Mouse (Mus musculus) heart, postnatal 0 days (tissue): ENCODE data around the gene Hmgb1. TPM values are rescaled to one million over a fixed set of nuclear protein-coding genes. Genes with fewer than 3 reads are reported as not detected.

Source experiments
- ATAC-seq: fragments of 200-750 bp; cut with Nextera tagmentation; 2 replicates; pipeline ENCODE4 v1.8.0; 2017; ENCODE audit warnings: low read depth, moderate number of reproducible peaks, moderate library complexity; ENCODE audit not compliant: insufficient read depth
- DNase-seq: peaks from one replicate; pipeline ENCODE4 v3.0.0-alpha.2; 2016; ENCODE audit warnings: low spot score
- H3K27ac ChIP-seq: fragments of 300-500 bp; sonication (generic); 2 replicates; pipeline ENCODE4 v1.5.1; 2014; ENCODE audit warnings: low read depth, mild to moderate bottlenecking
- H3K27me3 ChIP-seq: fragments of 300-500 bp; sonication (generic); 2 replicates; pipeline ENCODE4 v1.6.1; 2014; ENCODE audit warnings: low read length, mixed read lengths; ENCODE audit not compliant: control insufficient read depth, insufficient read depth
- H3K36me3 ChIP-seq: fragments of 300-500 bp; sonication (generic); replicated peaks from 2 replicates; pipeline ENCODE4 v1.6.1; 2014; ENCODE audit warnings: low read length, mixed read lengths; ENCODE audit not compliant: control insufficient read depth, insufficient read depth
- H3K4me1 ChIP-seq: fragments of 300-500 bp; sonication (generic); 2 replicates; pipeline ENCODE4 v1.6.1; 2014; ENCODE audit warnings: antibody characterized with exemption; ENCODE audit not compliant: control insufficient read depth, insufficient read depth
- H3K4me2 ChIP-seq: fragments of 300-500 bp; sonication (generic); 2 replicates; pipeline ENCODE4 v1.6.1; 2014; ENCODE audit warnings: low read depth, mild to moderate bottlenecking, low read length, moderate library complexity
- H3K4me3 ChIP-seq: fragments of 300-500 bp; sonication (generic); 2 replicates; pipeline ENCODE4 v1.5.1; 2014; ENCODE audit warnings: low read depth, low read length
- H3K9ac ChIP-seq: fragments of 300-500 bp; sonication (generic); replicated peaks from 2 replicates; pipeline ENCODE4 v1.6.1; 2014; ENCODE audit warnings: low read depth, low read length, mixed read lengths
- H3K9me3 ChIP-seq: fragments of 300-500 bp; sonication (generic); replicated peaks from 2 replicates; pipeline ENCODE4 v1.6.1; 2016; ENCODE audit warnings: low read length; ENCODE audit not compliant: control insufficient read depth
- CTCF ChIP-seq: IDR thresholded peaks from 2 replicates; pipeline ENCODE4 v1.5.1; 2016; ENCODE audit warnings: antibody characterized with exemption, control low read depth, low read depth
- EP300 ChIP-seq: IDR thresholded peaks from 2 replicates; pipeline ENCODE4 v1.6.1; 2016; ENCODE audit warnings: antibody characterized with exemption, low read depth
- WGBS: fragments of 180-500 bp; shearing (Covaris S2); extraction: QIAGEN DNeasy Blood & Tissue Kit; methylation state at CpG from one replicate; pipeline ENCODE4 v1.1.7; 2014; 5-methylcytosine and 5-hydroxymethylcytosine counted together
- polyA plus RNA-seq: library from polyadenylated mRNA; unstranded; fragments of >200 nt; fragmentation: Nextera tagmentation; extraction: Ambion mirVana; gene quantifications from 2 replicates; pipeline ENCODE4 v1.2.1, GENCODE M21; 2015
- total RNA-seq: library from RNA; depleted of rRNA; stranded (reverse); fragments of >200 nt; gene quantifications from 2 replicates; pipeline ENCODE4 v1.2.3, GENCODE M21; 2014; ENCODE audit warnings: low replicate concordance

Hmgb1 gene
- total and polyA plus RNA-seq, 2 experiments from 2014 or later = 107 to 540 TPM

GRCm38 (mm10) chr5:149202941-149203340, 18.7 kb upstream of the Hmgb1 start:
- WGBS = 72% methylated on average over 5 of the region's 5 CpGs
- H3K36me3 ChIP-seq = peaks cover 67% of the 10 kb centered on the region
- H3K4me2 ChIP-seq = no peak overlapping the region
- no peaks in the 10 kb centered on the region for H3K9me3 ChIP-seq
- H3K4me1 ChIP-seq = no peaks in the 10 kb centered on the region
- H3K27me3 ChIP-seq = no peaks in the 10 kb centered on the region
- no peak for TF ChIP-seq EP300
- TF ChIP-seq CTCF = no peak
- no peak overlapping the region for H3K27ac ChIP-seq
- no peak overlapping the region for H3K9ac ChIP-seq
- H3K4me3 ChIP-seq = no peak overlapping the region
- DNase-seq (no peak), ATAC-seq (no peak)

- Histone ChIP-seq H3K4me1 (peaks cover 9% of the 10 kb centered on the region), H3K27me3 (no peaks in the 10 kb centered on the region), H3K9ac (no peak overlapping the region), H3K36me3 (peaks cover 72% of the 10 kb centered on the region), H3K27ac (no peak overlapping the region), H3K4me3 (no peak overlapping the region), H3K9me3 (no peaks in the 10 kb centered on the region), H3K4me2 (no peak overlapping the region)
- no peak for ATAC-seq
- 90% methylated on average over 1 of the region's 1 CpGs for WGBS
- no peak for DNase-seq
- TF ChIP-seq EP300 (no peak), CTCF (no peak)
These were observed 14.5 kb upstream of the Hmgb1 start for GRCm38 (mm10) chr5:149198782-149199181.

- no peak overlapping the region for H3K27ac ChIP-seq
- ATAC-seq (no peak; the same call in 1 of the 2 replicates), DNase-seq (no peak)
- H3K4me3 ChIP-seq = no peak overlapping the region
- no peaks in the 10 kb centered on the region for H3K9me3 ChIP-seq
- peaks cover 67% of the 10 kb centered on the region for H3K36me3 ChIP-seq
- H3K27me3 ChIP-seq = no peaks in the 10 kb centered on the region
- H3K4me2 ChIP-seq = no peak overlapping the region
- TF ChIP-seq CTCF = no peak
- TF ChIP-seq EP300 = no peak
- no peak overlapping the region for H3K9ac ChIP-seq
- peaks cover 9% of the 10 kb centered on the region for H3K4me1 ChIP-seq
- WGBS = 19% methylated on average over 1 of the region's 1 CpGs
These were observed 12.3 kb upstream of the Hmgb1 start for GRCm38 (mm10) chr5:149196611-149197010.

- WGBS = 63% methylated on average over 1 of the region's 1 CpGs
- no peaks in the 10 kb centered on the region for H3K9me3 ChIP-seq
- H3K36me3 ChIP-seq = peaks cover 54% of the 10 kb centered on the region
- ATAC-seq (no peak), DNase-seq (no peak)
- no peak overlapping the region for H3K9ac ChIP-seq
- no peak overlapping the region for H3K4me2 ChIP-seq
- H3K4me3 ChIP-seq = no peak overlapping the region
- no peaks in the 10 kb centered on the region for H3K27me3 ChIP-seq
- TF ChIP-seq CTCF (no peak), EP300 (no peak)
- no peak overlapping the region for H3K27ac ChIP-seq
- H3K4me1 ChIP-seq = peaks cover 7% of the 10 kb centered on the region
These were observed 5.9 kb upstream of the Hmgb1 start for GRCm38 (mm10) chr5:149190160-149190559.

- Histone ChIP-seq H3K27me3 (no peaks in the 10 kb centered on the region), H3K36me3 (peaks cover 15% of the 10 kb centered on the region), H3K27ac (no peak overlapping the region), H3K4me2 (peak overlapping the region; percentile 71), H3K4me1 (peaks cover 10% of the 10 kb centered on the region), H3K9me3 (no peaks in the 10 kb centered on the region), H3K9ac (no peak overlapping the region), H3K4me3 (peak overlapping the region; percentile 87)
- WGBS = 74% methylated on average over 3 of the region's 3 CpGs
- DNase-seq (no peak), ATAC-seq (no peak)
- no peak for TF ChIP-seq CTCF
- no peak for TF ChIP-seq EP300
These were observed 1.5 kb upstream of the Hmgb1 start for GRCm38 (mm10) chr5:149185806-149186205.

GRCm38 (mm10) chr5:149184844-149185186, 526 bp upstream of the Hmgb1 start:
- Histone ChIP-seq H3K9me3 (no peaks in the 10 kb centered on the region), H3K4me1 (peaks cover 10% of the 10 kb centered on the region), H3K27me3 (no peaks in the 10 kb centered on the region), H3K4me2 (peak overlapping the region; percentile 71), H3K4me3 (peak overlapping the region; percentile 87), H3K9ac (peak overlapping the region; percentile 80), H3K36me3 (peaks cover 11% of the 10 kb centered on the region), H3K27ac (peak overlapping the region; percentile 87)
- ATAC-seq (peak; percentile 1; the same call in 1 of the 2 replicates), DNase-seq (peak; percentile 15)
- TF ChIP-seq EP300 = no peak
- no peak for TF ChIP-seq CTCF
- WGBS = under 1% methylated on average over 20 of the region's 20 CpGs
